Mouse (Mus musculus): Measurements from ENCODE around the gene Efhd2. TPM values are rescaled to one million over a fixed set of nuclear protein-coding genes. Genes with fewer than 3 reads are reported as not detected.

Efhd2 gene
- polyA plus RNA-seq, 1 experiment from 2014 or later: 81.6 TPM

DNA sequence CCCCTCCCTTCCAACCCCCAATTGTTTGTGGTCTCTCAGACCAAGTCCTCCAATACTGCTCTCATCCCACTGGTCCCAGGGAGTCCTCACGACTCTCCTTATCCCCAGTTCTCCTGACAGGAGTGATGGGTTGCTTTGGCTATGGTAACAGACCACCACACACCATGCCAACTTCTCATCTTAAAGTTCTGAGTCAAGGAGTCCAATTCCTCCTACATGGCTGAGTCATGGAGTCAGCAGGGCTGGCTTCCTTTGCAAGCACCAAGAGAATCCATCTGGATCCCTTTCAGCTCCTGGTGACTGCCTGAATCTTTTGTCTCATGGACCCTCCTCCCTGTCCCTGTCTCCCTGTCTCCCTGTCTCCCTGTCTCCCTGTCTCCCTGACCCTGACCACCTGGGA, 40.8 kb downstream of the Efhd2 start:
- H3K27ac ChIP-seq (ENCODE audit: low read length): no peak overlapping the region
- 33% methylated on average over 1 of the region's 1 CpGs for WGBS
- H3K4me2 ChIP-seq (replicated peaks; ENCODE audit: low read depth, low read length): no peak overlapping the region
- no peaks in the 10 kb centered on the region for H3K9me3 ChIP-seq (ENCODE audit: low read length)
- no peak overlapping the region for H3K4me3 ChIP-seq (ENCODE audit: low read depth, low read length)
- no peaks in the 10 kb centered on the region for H3K36me3 ChIP-seq (ENCODE audit: insufficient read depth, low read length)
- H3K27me3 ChIP-seq (replicated peaks; ENCODE audit: insufficient read depth, low read length): no peaks in the 10 kb centered on the region
- DNase-seq (ENCODE audit: low spot score) (no peak), ATAC-seq (no peak)
- no peaks in the 10 kb centered on the region for H3K4me1 ChIP-seq (ENCODE audit: insufficient read depth, low read depth, low read length)
- TF ChIP-seq EP300 (IDR thresholded peaks at IDR 0.05): no peak
- TF ChIP-seq CTCF (IDR thresholded peaks at IDR 0.05): no peak
- H3K9ac ChIP-seq (replicated peaks; ENCODE audit: low read depth): no peak overlapping the region

GRCm38 (mm10) chr4:141831361-141831760, 43.4 kb downstream of the Efhd2 start:
- Histone ChIP-seq H3K27ac (ENCODE audit: low read length) (no peak overlapping the region), H3K9me3 (ENCODE audit: low read length) (no peaks in the 10 kb centered on the region), H3K4me3 (ENCODE audit: low read depth, low read length) (no peak overlapping the region), H3K4me1 (ENCODE audit: insufficient read depth, low read depth, low read length) (no peaks in the 10 kb centered on the region), H3K27me3 (replicated peaks; ENCODE audit: insufficient read depth, low read length) (no peaks in the 10 kb centered on the region), H3K36me3 (ENCODE audit: insufficient read depth, low read length) (no peaks in the 10 kb centered on the region), H3K4me2 (replicated peaks; ENCODE audit: low read depth, low read length) (no peak overlapping the region), H3K9ac (replicated peaks; ENCODE audit: low read depth) (no peak overlapping the region)
- DNase-seq (ENCODE audit: low spot score) (no peak), ATAC-seq (no peak)
- WGBS: 72% methylated on average over 7 of the region's 7 CpGs
- TF ChIP-seq CTCF (IDR thresholded peaks at IDR 0.05): no peak
- TF ChIP-seq EP300 (IDR thresholded peaks at IDR 0.05): no peak

GRCm38 (mm10) chr4:141830381-141830780, 44.3 kb downstream of the Efhd2 start:
- TF ChIP-seq EP300 (IDR thresholded peaks at IDR 0.05) (no peak), CTCF (IDR thresholded peaks at IDR 0.05) (no peak)
- Histone ChIP-seq H3K9ac (replicated peaks; ENCODE audit: low read depth) (no peak overlapping the region), H3K27me3 (replicated peaks; ENCODE audit: insufficient read depth, low read length) (no peaks in the 10 kb centered on the region), H3K4me1 (ENCODE audit: insufficient read depth, low read depth, low read length) (no peaks in the 10 kb centered on the region), H3K36me3 (ENCODE audit: insufficient read depth, low read length) (no peaks in the 10 kb centered on the region), H3K9me3 (ENCODE audit: low read length) (no peaks in the 10 kb centered on the region), H3K4me2 (replicated peaks; ENCODE audit: low read depth, low read length) (no peak overlapping the region), H3K4me3 (ENCODE audit: low read depth, low read length) (no peak overlapping the region), H3K27ac (ENCODE audit: low read length) (no peak overlapping the region)
- ATAC-seq (no peak), DNase-seq (ENCODE audit: low spot score) (no peak)
- WGBS: 51% methylated on average over 11 of the region's 11 CpGs

- no peak for DNase-seq (ENCODE audit: low spot score)
- no peak for TF ChIP-seq CTCF (IDR thresholded peaks at IDR 0.05)
- no peak for TF ChIP-seq EP300 (IDR thresholded peaks at IDR 0.05)
- no peaks in the 10 kb centered on the region for H3K36me3 ChIP-seq (ENCODE audit: insufficient read depth, low read length)
- no peak overlapping the region for H3K4me3 ChIP-seq (ENCODE audit: low read depth, low read length)
- no peak overlapping the region for H3K9ac ChIP-seq (replicated peaks; ENCODE audit: low read depth)
- no peak overlapping the region for H3K4me2 ChIP-seq (replicated peaks; ENCODE audit: low read depth, low read length)
- WGBS: 64% methylated on average over 4 of the region's 4 CpGs
- H3K4me1 ChIP-seq (ENCODE audit: insufficient read depth, low read depth, low read length): no peaks in the 10 kb centered on the region
- ATAC-seq: no peak
- no peak overlapping the region for H3K27ac ChIP-seq (ENCODE audit: low read length)
- no peaks in the 10 kb centered on the region for H3K9me3 ChIP-seq (ENCODE audit: low read length)
- H3K27me3 ChIP-seq (replicated peaks; ENCODE audit: insufficient read depth, low read length): no peaks in the 10 kb centered on the region
Measured at GRCm38 (mm10) chr4:141828177-141828576, 46.5 kb downstream of the Efhd2 start.

- WGBS: 81% methylated on average over 2 of the region's 2 CpGs
- DNase-seq (ENCODE audit: low spot score) (no peak), ATAC-seq (no peak)
- Histone ChIP-seq H3K4me2 (replicated peaks; ENCODE audit: low read depth, low read length) (no peak overlapping the region), H3K27me3 (replicated peaks; ENCODE audit: insufficient read depth, low read length) (no peaks in the 10 kb centered on the region), H3K9me3 (ENCODE audit: low read length) (no peaks in the 10 kb centered on the region), H3K4me1 (ENCODE audit: insufficient read depth, low read depth, low read length) (no peaks in the 10 kb centered on the region), H3K9ac (replicated peaks; ENCODE audit: low read depth) (no peak overlapping the region), H3K36me3 (ENCODE audit: insufficient read depth, low read length) (no peaks in the 10 kb centered on the region), H3K4me3 (ENCODE audit: low read depth, low read length) (no peak overlapping the region), H3K27ac (ENCODE audit: low read length) (no peak overlapping the region)
- TF ChIP-seq EP300 (IDR thresholded peaks at IDR 0.05) (no peak), CTCF (IDR thresholded peaks at IDR 0.05) (no peak)
Measured at GRCm38 (mm10) chr4:141827401-141827800, 47.3 kb downstream of the Efhd2 start.

- Histone ChIP-seq H3K4me2 (replicated peaks; ENCODE audit: low read depth, low read length) (no peak within 1 kb of the TSS), H3K4me1 (ENCODE audit: insufficient read depth, low read depth, low read length) (no peaks in the 10 kb centered on the region), H3K36me3 (ENCODE audit: insufficient read depth, low read length) (no peaks in the 10 kb centered on the region), H3K4me3 (ENCODE audit: low read depth, low read length) (no peak within 1 kb of the TSS), H3K9ac (replicated peaks; ENCODE audit: low read depth) (no peak within 1 kb of the TSS), H3K9me3 (ENCODE audit: low read length) (no peaks in the 10 kb centered on the region), H3K27me3 (replicated peaks; ENCODE audit: insufficient read depth, low read length) (no peaks in the 10 kb centered on the region), H3K27ac (ENCODE audit: low read length) (no peak within 1 kb of the TSS)
- 41% methylated on average over 5 of the region's 5 CpGs for WGBS
- DNase-seq (ENCODE audit: low spot score) (no peak), ATAC-seq (no peak)
- TF ChIP-seq CTCF (IDR thresholded peaks at IDR 0.05): no peak
- no peak for TF ChIP-seq EP300 (IDR thresholded peaks at IDR 0.05)
Measured at GRCm38 (mm10) chr4:141826060-141826459, 48.7 kb downstream of the Efhd2 start, which contains the start of gene Cela2a. Cela2a (minus strand) TSS chr4:141826160.

GRCm38 (mm10) chr4:141822979-141823378, 51.7 kb downstream of the Efhd2 start:
- Histone ChIP-seq H3K9ac (replicated peaks; ENCODE audit: low read depth) (no peak overlapping the region), H3K27ac (ENCODE audit: low read length) (no peak overlapping the region), H3K36me3 (ENCODE audit: insufficient read depth, low read length) (no peaks in the 10 kb centered on the region), H3K4me3 (ENCODE audit: low read depth, low read length) (no peak overlapping the region), H3K4me1 (ENCODE audit: insufficient read depth, low read depth, low read length) (no peaks in the 10 kb centered on the region), H3K27me3 (replicated peaks; ENCODE audit: insufficient read depth, low read length) (no peaks in the 10 kb centered on the region), H3K4me2 (replicated peaks; ENCODE audit: low read depth, low read length) (no peak overlapping the region), H3K9me3 (ENCODE audit: low read length) (no peaks in the 10 kb centered on the region)
- DNase-seq (ENCODE audit: low spot score): peak; percentile 31
- WGBS: 61% methylated on average over 3 of the region's 3 CpGs
- ATAC-seq: peak; percentile 46; the same call in 1 of the 2 replicates
- TF ChIP-seq CTCF (IDR thresholded peaks at IDR 0.05) (no peak), EP300 (IDR thresholded peaks at IDR 0.05) (no peak)

Data from lung, postnatal 0 days (tissue).